Mouse (Mus musculus) heart, postnatal 0 days (tissue): ENCODE measurements at regions not wholly inside any gene's neighbourhood (a gene's known extent, or its start where the extent isn't known, plus 50 kb on each side); places are given as distances from the start of the nearest gene placed in this dataset.

ENCODE experiments used
- ATAC-seq: fragments of 200-750 bp; cut with Nextera tagmentation; 2 replicates; pipeline ENCODE4 v1.8.0; 2017; ENCODE audit warnings: low read depth, moderate number of reproducible peaks, moderate library complexity; ENCODE audit not compliant: insufficient read depth
- DNase-seq: peaks from one replicate; pipeline ENCODE4 v3.0.0-alpha.2; 2016; ENCODE audit warnings: low spot score
- H3K27ac ChIP-seq: fragments of 300-500 bp; sonication (generic); 2 replicates; pipeline ENCODE4 v1.5.1; 2014; ENCODE audit warnings: low read depth, mild to moderate bottlenecking
- H3K27me3 ChIP-seq: fragments of 300-500 bp; sonication (generic); 2 replicates; pipeline ENCODE4 v1.6.1; 2014; ENCODE audit warnings: low read length, mixed read lengths; ENCODE audit not compliant: control insufficient read depth, insufficient read depth
- H3K36me3 ChIP-seq: fragments of 300-500 bp; sonication (generic); replicated peaks from 2 replicates; pipeline ENCODE4 v1.6.1; 2014; ENCODE audit warnings: low read length, mixed read lengths; ENCODE audit not compliant: control insufficient read depth, insufficient read depth
- H3K4me1 ChIP-seq: fragments of 300-500 bp; sonication (generic); 2 replicates; pipeline ENCODE4 v1.6.1; 2014; ENCODE audit warnings: antibody characterized with exemption; ENCODE audit not compliant: control insufficient read depth, insufficient read depth
- H3K4me2 ChIP-seq: fragments of 300-500 bp; sonication (generic); 2 replicates; pipeline ENCODE4 v1.6.1; 2014; ENCODE audit warnings: low read depth, mild to moderate bottlenecking, low read length, moderate library complexity
- H3K4me3 ChIP-seq: fragments of 300-500 bp; sonication (generic); 2 replicates; pipeline ENCODE4 v1.5.1; 2014; ENCODE audit warnings: low read depth, low read length
- H3K9ac ChIP-seq: fragments of 300-500 bp; sonication (generic); replicated peaks from 2 replicates; pipeline ENCODE4 v1.6.1; 2014; ENCODE audit warnings: low read depth, low read length, mixed read lengths
- H3K9me3 ChIP-seq: fragments of 300-500 bp; sonication (generic); replicated peaks from 2 replicates; pipeline ENCODE4 v1.6.1; 2016; ENCODE audit warnings: low read length; ENCODE audit not compliant: control insufficient read depth
- CTCF ChIP-seq: IDR thresholded peaks from 2 replicates; pipeline ENCODE4 v1.5.1; 2016; ENCODE audit warnings: antibody characterized with exemption, control low read depth, low read depth
- EP300 ChIP-seq: IDR thresholded peaks from 2 replicates; pipeline ENCODE4 v1.6.1; 2016; ENCODE audit warnings: antibody characterized with exemption, low read depth
- WGBS: fragments of 180-500 bp; shearing (Covaris S2); extraction: QIAGEN DNeasy Blood & Tissue Kit; methylation state at CpG from one replicate; pipeline ENCODE4 v1.1.7; 2014; 5-methylcytosine and 5-hydroxymethylcytosine counted together

DNA sequence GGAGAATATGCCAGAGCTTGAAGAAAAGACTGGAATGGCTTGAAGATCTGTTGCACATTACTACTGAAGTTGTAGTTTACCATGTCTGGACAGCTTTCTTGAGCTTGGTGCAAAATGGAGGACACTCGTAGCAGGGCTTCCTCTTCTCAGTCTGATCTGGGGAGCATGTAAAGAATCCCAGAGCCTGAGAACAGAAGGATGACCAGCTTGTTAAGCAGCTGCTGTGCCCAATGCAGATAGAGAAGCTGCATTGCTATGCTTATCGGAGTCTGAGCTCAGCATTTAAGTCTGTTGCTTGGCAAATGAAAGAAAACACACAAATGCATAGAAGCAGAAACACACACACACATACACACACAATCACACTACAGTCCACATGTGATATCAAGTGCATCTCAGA lies 76.9 kb upstream of the Tnc start:
- H3K36me3 ChIP-seq, result no peaks in the 10 kb centered on the region
- 61% methylated on average over 2 of the region's 2 CpGs for WGBS
- no peaks in the 10 kb centered on the region for H3K4me1 ChIP-seq
- no peaks in the 10 kb centered on the region for H3K9me3 ChIP-seq
- no peak overlapping the region for H3K4me3 ChIP-seq
- H3K27ac ChIP-seq, result no peak overlapping the region
- no peak overlapping the region for H3K4me2 ChIP-seq
- DNase-seq, result no peak
- no peak for TF ChIP-seq CTCF
- TF ChIP-seq EP300, result no peak
- ATAC-seq, result no peak
- no peak overlapping the region for H3K9ac ChIP-seq
- no peaks in the 10 kb centered on the region for H3K27me3 ChIP-seq

DNA sequence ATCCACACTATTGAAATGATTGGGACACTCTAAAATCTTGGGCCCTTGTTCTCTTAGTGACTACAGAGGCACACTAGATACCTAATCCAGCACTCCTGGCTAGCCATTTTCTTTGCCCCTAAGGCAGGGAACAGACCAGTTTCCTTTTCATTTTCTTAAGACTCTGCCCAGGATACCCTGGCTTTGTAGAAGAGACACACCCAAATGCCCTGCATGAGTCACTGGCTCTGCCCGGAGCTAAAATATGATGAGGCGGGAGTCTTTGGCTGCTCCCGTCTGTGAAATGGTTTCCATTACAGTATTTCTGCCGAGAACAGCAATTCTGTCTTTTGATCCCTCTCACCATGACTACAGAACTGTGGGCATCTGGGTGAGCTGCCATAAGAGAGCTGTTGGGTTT lies 51.4 kb upstream of the Tnc start:
- Histone ChIP-seq H3K4me1 (no peaks in the 10 kb centered on the region), H3K36me3 (no peaks in the 10 kb centered on the region), H3K4me3 (no peak overlapping the region), H3K9ac (no peak overlapping the region), H3K27me3 (no peaks in the 10 kb centered on the region), H3K9me3 (no peaks in the 10 kb centered on the region), H3K27ac (no peak overlapping the region), H3K4me2 (no peak overlapping the region)
- DNase-seq (no peak), ATAC-seq (no peak)
- TF ChIP-seq EP300 (no peak), CTCF (no peak)
- 82% methylated on average over 4 of the region's 4 CpGs for WGBS
